Mouse (Mus musculus): ENCODE measurements around the gene Scpep1.

DNA sequence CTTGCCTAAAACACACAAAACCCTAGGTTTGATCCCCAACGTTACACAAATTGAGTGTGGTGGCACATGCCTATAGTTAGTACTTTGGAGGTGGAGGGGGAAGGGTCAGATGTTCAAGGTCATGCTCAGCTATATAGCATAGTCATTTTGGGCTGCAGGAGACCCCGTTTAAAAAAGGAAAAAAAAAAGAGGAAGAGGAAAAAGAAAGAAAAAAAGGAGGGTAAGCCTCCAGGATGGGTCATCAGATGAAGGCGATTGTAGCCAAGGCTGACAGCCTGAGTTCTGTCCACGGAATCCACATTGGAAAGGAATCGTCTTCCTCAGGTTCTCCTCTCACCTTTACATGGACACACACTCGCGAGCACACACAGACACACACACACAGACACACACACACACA, 39.2 kb upstream of the Scpep1 start:
- TF ChIP-seq CTCF (IDR thresholded peaks at IDR 0.05; ENCODE audit: insufficient read depth, low read length) (no peak), POLR2A (IDR thresholded peaks at IDR 0.05; ENCODE audit: borderline replicate concordance, extremely low read depth, low read depth, low read length) (no peak)

Data from lung, adult 2 months (tissue).